Mouse (Mus musculus) myocyte (in vitro differentiated cells): ENCODE measurements around the gene Bcorl1.

Experiments
- CEBPB ChIP-seq: IDR thresholded peaks from 2 replicates; pipeline ENCODE4 v1.6.1; 2011; ENCODE audit warnings: mild to moderate bottlenecking, moderate library complexity; ENCODE audit not compliant: poor library complexity, insufficient read depth, severe bottlenecking
- E2F4 ChIP-seq: IDR thresholded peaks from one replicate; pipeline ENCODE4 v1.6.1; 2011; ENCODE audit warnings: mild to moderate bottlenecking, control low read depth, moderate library complexity; ENCODE audit not compliant: insufficient read depth
- POLR2A ChIP-seq: IDR thresholded peaks from one replicate; pipeline ENCODE4 v1.6.1; 2011; ENCODE audit warnings: low read depth, mild to moderate bottlenecking, control low read depth, moderate library complexity; ENCODE audit not compliant: insufficient read length
- POLR2AphosphoS2 ChIP-seq: IDR thresholded peaks from one replicate; pipeline ENCODE4 v1.6.1; 2011; ENCODE audit warnings: low read depth, control low read depth; ENCODE audit not compliant: insufficient read length
- USF1 ChIP-seq: IDR thresholded peaks from one replicate; pipeline ENCODE4 v1.6.1; 2011; ENCODE audit warnings: low read depth, mild to moderate bottlenecking, control low read depth, moderate library complexity

GRCm38 (mm10) chrX:48310706-48311517, 30.2 kb upstream of the Bcorl1 start:
- no peak for TF ChIP-seq POLR2A
- TF ChIP-seq USF1: no peak
- no peak for TF ChIP-seq POLR2AphosphoS2
- no peak for TF ChIP-seq E2F4
- no peak for TF ChIP-seq CEBPB
